ENCODE assay signal across 19 mouse cellular contexts in the genomic region with DNA sequence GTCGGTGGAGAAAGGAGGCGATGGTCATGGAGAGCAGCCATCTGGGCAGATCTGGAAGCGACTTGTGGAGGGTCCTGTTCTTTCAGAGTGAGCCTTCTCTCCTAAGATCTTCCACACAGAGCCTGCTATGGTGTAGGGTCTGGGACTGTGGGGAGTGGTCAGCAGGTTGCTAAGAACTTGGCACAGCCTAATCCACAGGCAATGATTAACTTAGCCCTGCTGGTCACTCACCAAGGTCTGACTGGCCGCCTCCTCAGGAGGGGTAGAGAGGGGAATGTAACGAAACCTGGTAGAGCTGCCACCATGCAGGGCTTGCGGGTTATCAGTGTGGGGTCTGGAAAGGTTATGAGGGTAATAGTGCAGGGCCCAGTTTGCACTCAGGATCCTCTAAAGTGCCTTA. TPM values are rescaled to one million over a fixed set of nuclear protein-coding genes. Genes with fewer than 3 reads are reported as not detected.
A peak's percentile ranks its signal among the peaks of the same experiment; 100 is the strongest.
DNase-seq lines count a peak whose midpoint lies in the region; ATAC-seq and TF ChIP-seq lines count a peak whose summit lies in the region.
"Had no signal": no experiment of that assay in that cellular context is flagged by ENCODE, and none has a peak within 500 bp of the region (broad histone marks: within the 10 kb centered on the region; RNA-seq: fewer than 3 reads in every experiment).

No protein-coding gene starts in this region.

- no peak overlapping the region for H3K4me3 ChIP-seq in hindbrain, embryonic 11.5 days (ENCODE audit: low read depth, low read length)
- H3K4me3 ChIP-seq in hindbrain, embryonic 12.5 days: no peak overlapping the region
- no peak overlapping the region for H3K4me3 ChIP-seq in kidney, embryonic 14.5 days (ENCODE audit: low read length)
- no peak overlapping the region for H3K4me3 ChIP-seq in layer of hippocampus, adult 2 months
- H3K4me3 ChIP-seq: embryonic facial prominence, embryonic 12.5 days; heart, embryonic 13.5 days; hindbrain, embryonic 13.5 days had no signal

- 91% methylated on average over 6 of the region's 6 CpGs for WGBS in hindbrain, embryonic 11.5 days
- WGBS in hindbrain, embryonic 12.5 days: 88% methylated on average over 6 of the region's 6 CpGs
- 83% methylated on average over 6 of the region's 6 CpGs for WGBS in kidney, embryonic 14.5 days

- no peak for TF ChIP-seq CTCF in layer of hippocampus, adult 2 months (conservative IDR thresholded peaks at IDR 0.05)

- H3K4me1 ChIP-seq in hindbrain, embryonic 11.5 days (replicated peaks; ENCODE audit: control insufficient read depth, insufficient read depth, low read length): no peaks in the 10 kb centered on the region
- no peaks in the 10 kb centered on the region; the same call in 1 of the 2 replicates for H3K4me1 ChIP-seq in hindbrain, embryonic 12.5 days
- no peaks in the 10 kb centered on the region for H3K4me1 ChIP-seq in kidney, embryonic 14.5 days (ENCODE audit: control insufficient read depth, insufficient read depth, low read length)
- H3K4me1 ChIP-seq: embryonic facial prominence, embryonic 12.5 days; heart, embryonic 13.5 days had no signal

- no peaks in the 10 kb centered on the region for H3K9me3 ChIP-seq in hindbrain, embryonic 11.5 days (ENCODE audit: control insufficient read depth, low read length)
- no peaks in the 10 kb centered on the region for H3K9me3 ChIP-seq in hindbrain, embryonic 12.5 days (replicated peaks)
- H3K9me3 ChIP-seq in kidney, embryonic 14.5 days (ENCODE audit: control insufficient read depth, low read length): no peaks in the 10 kb centered on the region
- H3K9me3 ChIP-seq: embryonic facial prominence, embryonic 12.5 days; heart, embryonic 13.5 days; hindbrain, embryonic 13.5 days had no signal

- H3K9ac ChIP-seq in hindbrain, embryonic 11.5 days (ENCODE audit: low read depth, low read length): no peak overlapping the region
- H3K9ac ChIP-seq in hindbrain, embryonic 12.5 days: no peak overlapping the region
- no peak overlapping the region for H3K9ac ChIP-seq in kidney, embryonic 14.5 days (ENCODE audit: low read depth, low read length)
- H3K9ac ChIP-seq: embryonic facial prominence, embryonic 12.5 days; heart, embryonic 13.5 days; hindbrain, embryonic 13.5 days had no signal

- 0 out of 2 replicates have a peak, but pooled peaks have one; percentile 8 for ATAC-seq in hindbrain, embryonic 11.5 days (ENCODE audit: low FRiP score)
- ATAC-seq in hindbrain, embryonic 12.5 days (ENCODE audit: low FRiP score): no peak
- ATAC-seq in kidney, embryonic 14.5 days (ENCODE audit: low FRiP score, low TSS enrichment): peak; percentile 60; the same call in 1 of the 2 replicates
- no peak for ATAC-seq in frontal cortex, adult (ENCODE audit: low TSS enrichment)
- ATAC-seq: forebrain, embryonic 16.5 days had no signal

- no peak overlapping the region for H3K27ac ChIP-seq in hindbrain, embryonic 11.5 days (ENCODE audit: low read depth, low read length)
- H3K27ac ChIP-seq in hindbrain, embryonic 12.5 days: no peak overlapping the region
- H3K27ac ChIP-seq in kidney, embryonic 14.5 days (ENCODE audit: low read depth, low read length): no peak overlapping the region
- H3K27ac ChIP-seq in layer of hippocampus, adult 2 months: no peak overlapping the region
- H3K27ac ChIP-seq: embryonic facial prominence, embryonic 12.5 days; heart, embryonic 13.5 days; hindbrain, embryonic 13.5 days had no signal

- no peaks in the 10 kb centered on the region for H3K27me3 ChIP-seq in hindbrain, embryonic 11.5 days (ENCODE audit: control insufficient read depth, insufficient read depth, low read length)
- no peaks in the 10 kb centered on the region for H3K27me3 ChIP-seq in hindbrain, embryonic 12.5 days
- no peaks in the 10 kb centered on the region for H3K27me3 ChIP-seq in kidney, embryonic 14.5 days (ENCODE audit: control insufficient read depth, insufficient read depth, low read length)
- H3K27me3 ChIP-seq: embryonic facial prominence, embryonic 12.5 days; heart, embryonic 13.5 days; hindbrain, embryonic 13.5 days had no signal

- no peak for DNase-seq in hindbrain, embryonic 11.5 days (ENCODE audit: low spot score)
- DNase-seq in kidney, postnatal 10 days: peak; percentile 51
- peak; percentile 25 to 49 for DNase-seq in kidney, postnatal 4 days
- DNase-seq in layer of hippocampus, adult 2 months (ENCODE audit: low spot score in 2 of 2): no peak
- DNase-seq in adrenal gland, postnatal 14 days: no peak
- DNase-seq: adrenal gland, postnatal 10 days; cerebellum, adult 11-12 months; cerebellum, adult 9-10 months; cerebellum, postnatal 25 days; gastrocnemius, postnatal 36 days; heart, adult 11 months; heart, postnatal 36 days had no signal

- no peak overlapping the region for H3K4me2 ChIP-seq in hindbrain, embryonic 11.5 days (replicated peaks; ENCODE audit: low read depth, low read length)
- no peak overlapping the region for H3K4me2 ChIP-seq in hindbrain, embryonic 12.5 days (replicated peaks)
- no peak overlapping the region for H3K4me2 ChIP-seq in kidney, embryonic 14.5 days (replicated peaks; ENCODE audit: low read depth, low read length)
- H3K4me2 ChIP-seq: embryonic facial prominence, embryonic 12.5 days; heart, embryonic 13.5 days; hindbrain, embryonic 13.5 days had no signal

- peaks cover 13% of the 10 kb centered on the region for H3K36me3 ChIP-seq in hindbrain, embryonic 11.5 days (ENCODE audit: control insufficient read depth, insufficient read depth, low read length)
- H3K36me3 ChIP-seq in hindbrain, embryonic 12.5 days: peaks cover 95% of the 10 kb centered on the region
- peaks cover 36% of the 10 kb centered on the region for H3K36me3 ChIP-seq in kidney, embryonic 14.5 days (ENCODE audit: control insufficient read depth, insufficient read depth, low read length)

RNA-seq across cellular contexts. Expression of gene Nsg1, which starts 18.8 kb away (rescaled TPM):
- polyA plus RNA-seq in hindbrain, embryonic 11.5 days (2014; fragmentation: Nextera tagmentation; extraction: Ambion mirVana): 88.7 and 109 TPM in 2 replicates
- polyA plus RNA-seq in hindbrain, embryonic 12.5 days (2016; fragmentation: Nextera tagmentation; extraction: Ambion mirVana): 447 and 479 TPM in 2 replicates
- polyA plus RNA-seq in kidney, embryonic 14.5 days (2014; fragmentation: Nextera tagmentation; extraction: Ambion mirVana): 22.3 and 38.0 TPM in 2 replicates
- total RNA-seq in layer of hippocampus, adult 2 months (2021): 100 to 1,000 TPM; 421 to 427 TPM
- 61.9 and 83.1 TPM in 2 replicates for total RNA-seq in adrenal gland, postnatal 14 days (2021)

Comparison
In these comparisons a context has a peak if more than half of its experiments do, and no peak if none do; other contexts are left out.
1. ATAC-seq: peak in hindbrain, embryonic 11.5 days (single experiment) and kidney, embryonic 14.5 days (single experiment); none in hindbrain, embryonic 12.5 days (single experiment) and frontal cortex, adult (single experiment).
2. DNase-seq: peak in kidney, postnatal 10 days (single experiment) and kidney, postnatal 4 days (2 of 2); none in hindbrain, embryonic 11.5 days (single experiment), layer of hippocampus, adult 2 months (0 of 2) and adrenal gland, postnatal 14 days (single experiment).